Mouse (Mus musculus) cerebellum, postnatal 4 days (tissue): ENCODE results near the gene Ccdc103.

Source experiments
- DNase-seq, 2 experiments: peaks; one replicate each; pipeline ENCODE4 v3.0.0; 2022; ENCODE audit warnings: low spot score in 2 of 2, mixed read lengths in 1 of 2

Gene Ccdc103

DNA sequence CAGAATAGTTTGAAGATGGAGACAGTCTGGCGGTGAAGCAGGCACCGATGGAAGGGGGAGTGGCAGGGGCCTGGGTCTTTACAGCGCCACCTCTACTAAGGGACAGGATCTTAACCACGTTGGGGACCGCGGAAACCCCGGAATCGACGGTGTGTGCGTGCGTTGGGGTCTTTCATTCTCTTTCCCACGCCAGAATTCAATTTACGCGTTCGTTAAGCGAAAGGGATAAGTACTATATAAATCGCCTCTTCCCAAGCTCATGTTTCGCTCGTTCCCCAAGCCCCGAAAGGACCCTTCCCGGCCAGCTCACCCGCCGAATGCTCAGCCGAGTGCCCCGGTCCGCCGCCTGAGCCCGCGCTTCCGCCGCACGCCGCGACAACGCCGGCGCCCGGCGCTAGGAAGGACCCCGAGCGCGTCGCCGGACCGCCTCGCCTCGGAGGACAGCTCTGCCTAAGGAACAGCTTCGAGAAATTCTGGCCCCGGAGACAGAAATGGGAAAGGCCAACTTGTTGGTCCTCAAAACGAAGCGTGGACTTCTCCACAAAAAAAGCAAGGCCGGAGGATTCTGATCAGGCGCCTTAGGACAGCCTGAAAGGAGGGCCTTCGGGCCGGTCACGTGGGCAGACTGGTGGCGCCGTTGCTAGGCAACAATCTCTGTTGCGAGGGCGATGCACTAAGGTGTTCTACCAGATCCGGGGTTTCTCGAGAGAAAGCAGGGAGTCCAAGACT lies at the start of gene Ccdc103, which contains the start of gene Eftud2:
Gene Ccdc103, plus strand, starts transcription at position 620 of the 729 bp plus-strand sequence.
Gene Eftud2, minus strand, starts transcription at position 401 of the 729 bp plus-strand sequence.
- DNase-seq = peak; percentile 81 to 89

- DNase-seq = no peak
Measured at GRCm38 (mm10) chr11:102832700-102833297, 48.2 kb upstream of the Ccdc103 start.

DNA sequence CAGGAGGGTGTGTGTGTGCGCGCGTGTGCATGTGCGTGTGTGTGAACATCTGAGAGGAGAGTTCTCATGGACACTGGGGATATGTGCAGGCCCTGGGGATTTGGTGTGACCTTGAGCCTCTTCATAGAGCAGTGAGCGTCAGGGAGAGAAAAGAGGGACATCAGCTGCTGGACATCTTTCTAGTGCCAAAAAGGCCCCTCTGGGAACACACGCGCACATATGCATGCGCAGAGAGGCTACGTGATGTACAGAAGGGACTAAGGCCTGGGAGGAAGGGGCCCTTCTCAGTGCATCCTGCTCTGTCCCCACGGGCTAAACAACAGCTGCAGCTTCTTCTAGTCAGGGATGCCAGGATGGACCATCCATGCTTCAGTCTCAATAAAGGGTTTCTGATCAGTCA lies 46.8 kb upstream of the Ccdc103 start:
- peak in 1 of 2 experiments; percentile 11 for DNase-seq

DNA sequence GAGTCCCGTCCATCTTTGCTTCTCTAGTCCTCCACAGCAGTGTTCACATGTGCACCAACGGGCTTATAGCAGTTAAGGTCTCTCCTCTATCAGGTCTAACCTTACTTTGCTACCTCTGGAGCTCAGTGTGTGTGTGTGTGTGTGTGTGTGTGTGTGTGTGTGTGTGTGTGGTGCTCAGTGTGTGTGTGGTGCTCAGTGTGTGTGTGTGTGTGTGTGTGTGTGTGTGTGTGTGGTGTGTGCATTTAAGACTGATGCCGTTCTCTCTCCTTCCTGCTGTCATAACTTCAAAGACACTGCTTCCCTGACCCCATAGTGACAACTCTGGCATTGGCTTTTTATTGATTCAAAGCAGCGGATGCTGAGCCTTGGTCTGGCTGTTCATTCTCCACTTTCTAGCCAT lies 45.5 kb upstream of the Ccdc103 start, which contains the start of gene Higd1b:
Gene Higd1b, plus strand, starts transcription at position 301 of the 400 bp plus-strand sequence.
- DNase-seq = no peak

GRCm38 (mm10) chr11:102836146-102836545 lies 44.9 kb upstream of the Ccdc103 start:
- DNase-seq = no peak

DNA sequence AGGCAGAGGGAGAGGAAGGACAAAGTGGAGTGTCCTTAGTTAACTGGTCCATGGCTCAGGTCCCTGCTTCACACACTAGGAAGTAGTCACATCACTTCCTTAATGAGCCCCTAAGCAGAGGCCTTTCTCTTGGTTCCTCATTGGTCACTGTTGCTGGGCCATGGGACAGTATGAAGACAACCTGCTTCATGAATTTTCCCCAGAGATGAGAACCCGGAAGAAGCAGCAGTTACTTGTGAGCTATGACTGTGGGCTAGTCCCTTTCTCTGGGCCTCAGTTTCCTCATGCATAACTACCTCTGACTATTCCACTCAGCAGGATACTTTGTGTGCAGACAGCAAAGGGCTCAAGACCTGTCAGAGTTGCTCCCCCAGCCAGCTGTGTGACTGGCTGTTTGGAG lies 43.6 kb upstream of the Ccdc103 start:
- DNase-seq = no peak

- DNase-seq = no peak
Measured at GRCm38 (mm10) chr11:102838126-102838525, 42.9 kb upstream of the Ccdc103 start.

- no peak for DNase-seq
Measured at GRCm38 (mm10) chr11:102838616-102839150, 42.3 kb upstream of the Ccdc103 start.

- DNase-seq = no peak
Measured at GRCm38 (mm10) chr11:102845926-102846325, 35.1 kb upstream of the Ccdc103 start.

DNA sequence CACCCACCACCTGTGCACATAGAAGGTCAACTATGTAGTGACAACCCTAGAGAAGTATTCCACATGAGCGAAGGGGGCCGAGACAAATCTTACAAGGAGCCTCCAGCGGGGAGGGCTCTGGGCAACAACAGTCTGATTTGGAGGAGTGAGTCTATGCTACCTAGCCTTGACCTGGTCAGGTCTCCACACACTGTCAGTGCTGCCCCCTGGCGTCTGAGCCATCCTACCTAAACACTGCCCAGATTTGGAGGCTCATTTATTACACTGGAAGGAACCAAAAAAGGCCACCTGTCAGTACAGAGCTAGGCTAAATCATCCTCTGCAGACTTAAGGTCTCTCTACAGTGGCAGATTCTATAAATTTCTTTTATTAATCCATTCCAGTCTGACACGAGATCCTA lies 29.1 kb upstream of the Ccdc103 start:
- DNase-seq = peak in 1 of 2 experiments; percentile 62

DNA sequence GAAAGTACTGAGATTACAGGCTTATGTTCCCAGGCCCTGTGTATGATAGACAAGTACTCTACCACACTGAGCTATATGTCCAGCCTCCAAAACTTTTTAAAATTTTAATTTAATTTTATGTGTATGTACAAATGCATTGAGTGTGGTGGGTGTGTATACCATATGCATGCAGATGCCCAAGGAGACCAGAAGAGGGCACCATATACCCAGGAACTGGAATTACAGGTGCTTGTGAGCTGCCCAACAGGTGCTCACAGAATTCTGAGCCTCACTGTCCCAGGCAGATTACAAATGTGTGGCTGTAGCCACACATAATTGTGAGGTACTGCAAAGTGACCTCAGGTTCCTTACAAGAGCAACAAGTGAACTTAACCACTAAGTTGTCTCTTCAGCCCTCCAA lies 27.2 kb upstream of the Ccdc103 start:
- DNase-seq = no peak

- no peak for DNase-seq
Measured at GRCm38 (mm10) chr11:102855941-102856340, 25.1 kb upstream of the Ccdc103 start.

DNA sequence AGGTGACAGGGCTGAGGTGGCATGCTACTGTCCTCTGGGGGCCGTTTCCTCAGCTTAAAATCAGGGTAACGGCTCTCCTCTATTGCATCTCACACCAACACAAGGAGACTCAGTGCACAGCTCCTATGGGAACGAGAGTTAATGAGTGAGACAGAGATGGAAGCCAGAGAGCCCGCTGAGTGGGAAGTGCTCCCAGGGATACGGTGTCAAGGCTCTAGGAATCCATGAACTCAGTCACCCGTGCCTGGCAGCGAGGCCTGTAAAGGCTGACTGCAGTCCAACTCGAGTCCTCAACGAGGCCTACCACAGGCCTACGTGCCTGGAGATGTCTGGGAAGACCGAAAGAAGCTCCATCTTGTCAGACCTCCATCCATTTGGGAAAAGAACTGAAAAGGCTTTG lies 22.1 kb upstream of the Ccdc103 start:
- DNase-seq = peak in 1 of 2 experiments; percentile 34

DNA sequence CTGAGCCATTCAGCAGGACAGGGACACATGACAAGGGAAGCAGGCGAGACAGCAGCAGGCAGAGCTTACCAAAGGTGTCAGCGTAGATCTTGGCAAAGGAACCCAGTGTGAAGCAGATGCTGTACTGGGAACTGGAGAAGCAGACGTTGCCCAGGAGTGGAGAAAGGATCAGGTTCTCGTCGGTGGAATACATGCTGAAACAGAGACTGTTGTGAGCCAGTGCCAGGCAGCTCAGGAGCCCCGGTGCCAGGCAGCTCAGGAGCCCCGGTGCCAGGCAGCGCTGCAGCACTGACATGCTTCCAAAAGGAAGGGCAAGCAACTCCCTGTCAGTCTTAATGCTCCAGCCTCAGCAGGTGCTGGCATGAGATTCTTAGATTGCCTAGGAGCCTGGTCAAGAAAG lies 21.1 kb upstream of the Ccdc103 start:
- peak in 1 of 2 experiments; percentile 26 for DNase-seq

- peak in 1 of 2 experiments; percentile 66 for DNase-seq
Measured at GRCm38 (mm10) chr11:102864272-102864671, 16.7 kb upstream of the Ccdc103 start.

DNA sequence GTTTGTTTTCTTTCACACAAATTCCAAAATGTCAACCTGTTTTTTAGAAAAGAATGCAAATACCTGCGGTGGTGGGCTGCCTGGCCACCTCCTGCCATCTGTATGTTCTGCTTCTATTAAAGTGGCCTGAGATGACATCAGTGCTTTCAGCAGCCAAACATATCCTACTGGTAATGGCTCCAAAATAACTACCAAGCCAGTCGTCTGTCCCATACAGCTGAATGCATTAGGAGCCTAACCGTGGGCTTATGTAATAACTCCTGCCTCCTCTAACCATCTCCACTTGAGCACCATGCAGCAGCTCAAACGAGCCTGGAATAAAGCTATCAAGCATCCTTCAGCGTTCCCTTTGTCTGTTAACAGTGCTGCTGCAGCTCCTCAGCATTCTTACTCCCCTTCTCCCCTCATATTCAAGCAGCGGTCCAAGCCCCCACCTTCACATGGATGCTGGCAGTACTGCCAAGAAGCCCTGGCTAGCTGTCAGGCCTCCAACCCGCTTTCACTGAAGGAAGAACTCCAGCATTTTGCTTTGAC lies 6.1 kb upstream of the Ccdc103 start:
- no peak for DNase-seq

- DNase-seq = no peak
Measured at GRCm38 (mm10) chr11:102879558-102879957, 1.4 kb upstream of the Ccdc103 start.

GRCm38 (mm10) chr11:102881314-102882198 lies 552 bp downstream of the Ccdc103 start:
- no peak for DNase-seq

DNA sequence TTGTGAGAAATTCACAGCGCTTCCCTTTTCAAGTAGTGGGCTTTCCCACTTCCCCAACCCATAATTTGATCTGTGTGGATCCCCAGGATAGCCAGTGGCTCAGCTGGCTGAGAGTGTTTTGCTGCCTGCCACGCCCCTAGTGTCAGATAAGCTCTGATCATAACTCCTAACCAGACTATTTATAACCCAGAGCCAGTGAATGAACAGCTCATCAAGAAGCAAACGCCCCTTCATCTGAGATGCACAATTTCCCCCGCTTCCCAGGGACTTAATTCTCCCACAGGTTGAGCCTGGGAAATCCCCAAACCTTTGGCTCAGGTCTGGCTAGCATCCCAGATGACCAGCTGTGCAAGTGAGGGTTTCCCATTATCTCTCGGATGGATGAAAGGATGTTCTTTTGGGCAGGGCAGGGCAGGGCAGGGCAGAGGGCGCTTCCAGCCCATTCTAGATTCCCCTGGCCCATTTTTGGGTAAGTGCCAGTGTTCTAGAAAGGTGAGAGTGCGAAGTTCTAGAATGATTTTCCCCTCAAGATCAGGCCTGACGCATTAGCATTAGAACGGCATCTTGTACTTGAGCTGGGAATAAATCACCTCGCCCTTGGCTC lies 3.7 kb downstream of the Ccdc103 start, which contains the start of gene Fam187a:
Gene Fam187a, plus strand, starts transcription at position 554 of the 604 bp plus-strand sequence.
- DNase-seq = no peak

GRCm38 (mm10) chr11:102887433-102887832 lies 6.4 kb downstream of the Ccdc103 start:
- DNase-seq = no peak

GRCm38 (mm10) chr11:102888135-102888534 lies 7.1 kb downstream of the Ccdc103 start:
- no peak for DNase-seq
